Mouse (Mus musculus) hindbrain, embryonic 12.5 days (tissue): ENCODE measurements around the gene B4galt5. TPM values are rescaled to one million over a fixed set of nuclear protein-coding genes. Genes with fewer than 3 reads are reported as not detected.

Source experiments
- ATAC-seq: fragments of 200-750 bp; cut with Nextera tagmentation; 2 replicates; pipeline ENCODE4 v1.8.0; 2017; ENCODE audit warnings: moderate TSS enrichment; ENCODE audit not compliant: low FRiP score
- H3K27ac ChIP-seq: fragments of 300-500 bp; sonication (generic); 2 replicates; pipeline ENCODE4 v1.5.1; 2016; ENCODE audit warnings: mild to moderate bottlenecking
- H3K27me3 ChIP-seq: fragments of 300-500 bp; sonication (generic); 2 replicates; pipeline ENCODE4 v1.6.1; 2016; ENCODE audit warnings: mild to moderate bottlenecking
- H3K36me3 ChIP-seq: fragments of 300-500 bp; sonication (generic); 2 replicates; pipeline ENCODE4 v1.6.1; 2016; ENCODE audit warnings: mild to moderate bottlenecking
- H3K4me1 ChIP-seq: fragments of 300-500 bp; sonication (generic); 2 replicates; pipeline ENCODE4 v1.6.1; 2016
- H3K4me2 ChIP-seq: fragments of 300-500 bp; sonication (generic); replicated peaks from 2 replicates; pipeline ENCODE4 v1.6.1; 2016; ENCODE audit warnings: mild to moderate bottlenecking
- H3K4me3 ChIP-seq: fragments of 300-500 bp; sonication (generic); 2 replicates; pipeline ENCODE4 v1.5.1; 2016; ENCODE audit warnings: mild to moderate bottlenecking
- H3K9ac ChIP-seq: fragments of 300-500 bp; sonication (generic); 2 replicates; pipeline ENCODE4 v1.6.1; 2016; ENCODE audit warnings: mild to moderate bottlenecking, moderate library complexity
- H3K9me3 ChIP-seq: fragments of 300-500 bp; sonication (generic); replicated peaks from 2 replicates; pipeline ENCODE4 v1.6.1; 2016; ENCODE audit warnings: mild to moderate bottlenecking
- WGBS: fragments of 180-500 bp; shearing (Covaris S2); methylation state at CpG from one replicate; pipeline ENCODE4 v1.1.7; 2016; 5-methylcytosine and 5-hydroxymethylcytosine counted together
- polyA plus RNA-seq: library from polyadenylated mRNA; unstranded; fragments of >200 nt; fragmentation: Nextera tagmentation; extraction: Ambion mirVana; gene quantifications from 2 replicates; pipeline ENCODE4 v1.2.1, GENCODE M21; 2016

The B4galt5 gene
- polyA plus RNA-seq, 1 experiment from 2014 or later: 19.3 TPM

DNA sequence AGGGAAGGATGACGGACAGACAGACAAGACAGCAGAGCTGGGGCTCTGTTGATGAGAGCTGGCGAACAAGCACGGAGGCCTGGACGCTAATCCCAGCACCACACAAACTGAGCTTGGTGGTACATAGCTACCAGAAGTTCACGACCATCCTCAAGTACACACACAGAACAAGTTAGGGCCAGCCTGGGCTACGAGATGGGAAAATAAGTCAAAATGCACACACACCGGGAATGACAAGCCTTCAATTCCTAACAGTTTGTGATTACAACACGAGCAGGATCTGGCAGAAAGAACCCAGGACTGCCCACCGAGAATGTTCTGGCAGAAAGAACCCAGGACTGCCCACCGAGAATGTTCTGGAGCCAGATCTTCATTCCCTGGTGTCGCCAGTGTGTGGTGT is 51.0 kb downstream of the B4galt5 start:
- 94% methylated on average over 11 of the region's 11 CpGs for WGBS
- H3K27me3 ChIP-seq: no peaks in the 10 kb centered on the region
- no peak overlapping the region for H3K4me2 ChIP-seq
- no peaks in the 10 kb centered on the region for H3K9me3 ChIP-seq
- no peak overlapping the region for H3K4me3 ChIP-seq
- no peak overlapping the region for H3K9ac ChIP-seq
- ATAC-seq: no peak
- peaks cover 28% of the 10 kb centered on the region for H3K4me1 ChIP-seq
- H3K36me3 ChIP-seq: peaks cover 16% of the 10 kb centered on the region
- no peak overlapping the region for H3K27ac ChIP-seq

DNA sequence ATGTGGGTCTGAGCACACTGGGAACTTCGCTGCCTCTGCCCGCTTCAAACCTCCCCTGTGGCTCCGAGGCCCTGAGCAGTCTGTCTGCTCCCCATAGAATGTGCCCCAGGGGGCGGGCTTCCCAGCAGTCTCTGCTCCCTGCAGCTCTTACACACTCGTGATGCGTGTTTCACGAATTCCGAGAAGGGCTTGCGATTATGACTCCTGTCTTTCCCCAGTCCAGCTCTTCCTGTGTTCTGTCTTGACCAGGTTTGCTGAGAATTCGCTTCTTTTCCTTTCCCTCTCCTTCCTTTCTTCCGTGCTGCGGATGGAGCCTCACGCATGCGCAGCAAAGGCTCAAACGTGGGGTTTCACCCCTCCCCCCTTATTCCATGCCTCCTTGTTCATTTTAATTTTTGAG is 54.1 kb downstream of the B4galt5 start:
- ATAC-seq: no peak
- no peak overlapping the region for H3K9ac ChIP-seq

DNA sequence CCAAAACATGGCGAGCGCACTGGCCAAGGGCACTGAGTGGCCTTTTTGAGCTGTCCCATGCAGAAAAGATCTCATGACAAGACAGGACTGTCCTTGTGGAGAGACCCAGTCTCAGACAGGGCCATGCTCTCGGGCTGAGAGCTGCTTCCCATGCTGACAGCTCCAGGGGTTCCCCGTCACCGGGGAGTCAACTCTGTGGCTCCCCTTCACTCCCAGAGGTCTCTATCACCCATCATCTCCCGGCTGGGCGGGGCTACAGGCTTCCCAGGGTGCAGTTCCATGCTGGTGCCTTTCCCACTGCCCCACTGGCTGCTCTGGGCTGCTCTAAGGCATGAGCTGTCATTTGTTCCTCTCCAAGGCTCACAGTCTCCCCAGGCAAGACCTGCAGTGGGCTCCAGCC is 54.8 kb downstream of the B4galt5 start:
- H3K4me2 ChIP-seq: 0 out of 2 replicates have a peak overlapping the region, but pooled peaks have one; percentile 25

More for the DNA sequence above, 54.1 kb downstream of the B4galt5 start:
- Histone ChIP-seq H3K27ac (no peak overlapping the region), H3K4me3 (no peak overlapping the region), H3K9me3 (no peaks in the 10 kb centered on the region), H3K36me3 (no peaks in the 10 kb centered on the region), H3K4me1 (peaks cover 33% of the 10 kb centered on the region), H3K27me3 (no peaks in the 10 kb centered on the region), H3K4me2 (peak overlapping the region; percentile 25; the same call in 1 of the 2 replicates)
- WGBS: 58% methylated on average over 15 of the region's 15 CpGs

DNA sequence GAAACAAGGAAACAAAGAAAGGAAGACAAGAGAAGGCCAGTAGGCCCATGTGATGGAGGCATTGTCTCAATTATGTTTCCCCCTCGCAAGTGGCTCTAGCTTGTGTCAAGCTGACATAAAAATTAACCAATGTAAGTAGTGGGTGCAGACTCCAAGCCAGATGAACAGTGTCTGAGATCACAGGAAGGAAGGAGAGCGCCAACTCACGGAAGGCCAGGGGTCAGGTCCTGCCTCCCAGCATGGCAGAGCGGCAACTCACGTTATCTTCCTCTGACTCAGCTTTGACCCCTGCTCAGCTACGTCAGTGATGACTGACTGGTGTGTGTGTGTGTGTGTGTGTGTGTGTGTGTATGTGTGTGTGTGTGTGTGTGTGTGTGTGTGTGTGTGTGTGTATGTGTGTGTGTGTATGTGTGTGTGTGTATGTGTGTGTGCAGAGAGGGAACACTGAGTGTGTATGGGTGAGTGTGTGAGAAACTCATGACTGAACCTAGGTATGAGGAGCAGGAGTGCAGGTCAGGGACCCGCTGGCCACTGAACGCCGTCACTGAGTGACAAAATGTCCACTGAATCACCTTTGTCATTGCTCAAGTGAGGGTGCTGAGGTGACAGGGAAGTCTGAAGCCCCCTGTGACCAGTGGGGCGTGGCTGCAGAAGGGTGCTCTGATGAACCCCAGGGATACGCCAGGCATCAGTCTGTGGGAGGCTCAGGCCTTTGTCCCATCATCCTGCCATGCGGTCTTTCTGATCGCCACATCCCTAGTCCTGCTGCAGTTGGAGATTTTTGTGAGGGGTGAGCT is 55.5 kb downstream of the B4galt5 start:
- no peaks in the 10 kb centered on the region for H3K36me3 ChIP-seq
- WGBS: 75% methylated on average over 13 of the region's 13 CpGs

More for the DNA sequence above, 54.8 kb downstream of the B4galt5 start:
- no peaks in the 10 kb centered on the region for H3K36me3 ChIP-seq
- no peaks in the 10 kb centered on the region for H3K9me3 ChIP-seq
- no peak overlapping the region for H3K4me3 ChIP-seq
- H3K27me3 ChIP-seq: no peaks in the 10 kb centered on the region
- 84% methylated on average over 7 of the region's 7 CpGs for WGBS
- no peak overlapping the region for H3K9ac ChIP-seq
- 0 out of 2 replicates have a peak, but pooled peaks have one; percentile 3 for ATAC-seq
- H3K4me1 ChIP-seq: peaks cover 26% of the 10 kb centered on the region
- no peak overlapping the region for H3K27ac ChIP-seq

DNA sequence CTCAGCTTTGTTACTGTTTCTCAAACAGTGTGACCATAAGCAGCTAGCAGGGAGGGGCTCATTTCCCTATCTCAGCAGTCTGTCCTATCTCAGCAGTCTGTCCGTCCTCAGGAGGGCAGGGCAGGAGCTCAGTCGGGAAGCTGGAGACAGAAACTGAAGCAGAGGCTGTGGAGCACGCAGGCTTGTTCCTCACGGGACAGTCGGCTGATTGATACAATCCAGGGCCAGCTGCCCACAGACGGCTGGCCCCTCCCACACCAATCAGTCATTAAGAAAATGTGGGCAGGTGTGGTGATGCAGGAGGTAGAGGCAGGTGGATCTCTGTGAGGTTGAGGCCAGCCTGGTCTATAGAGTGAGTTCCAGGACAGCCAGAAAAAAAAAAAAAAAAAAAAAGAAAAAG is 56.1 kb downstream of the B4galt5 start:
- Histone ChIP-seq H3K9ac (no peak overlapping the region), H3K27ac (peak overlapping the region; percentile 55; the same call in 1 of the 2 replicates), H3K4me3 (no peak overlapping the region), H3K4me1 (peaks cover 17% of the 10 kb centered on the region), H3K27me3 (no peaks in the 10 kb centered on the region), H3K4me2 (no peak overlapping the region), H3K9me3 (no peaks in the 10 kb centered on the region), H3K36me3 (no peaks in the 10 kb centered on the region)
- WGBS: 11% methylated on average over 6 of the region's 6 CpGs
- no peak for ATAC-seq

More for the DNA sequence above, 55.5 kb downstream of the B4galt5 start:
- no peaks in the 10 kb centered on the region for H3K9me3 ChIP-seq
- H3K27me3 ChIP-seq: no peaks in the 10 kb centered on the region
- H3K4me2 ChIP-seq: no peak overlapping the region
- ATAC-seq: no peak
- no peak overlapping the region for H3K9ac ChIP-seq
- H3K4me1 ChIP-seq: peaks cover 19% of the 10 kb centered on the region
- no peak overlapping the region for H3K4me3 ChIP-seq
- H3K27ac ChIP-seq: peak overlapping the region; percentile 48; the same call in 1 of the 2 replicates

DNA sequence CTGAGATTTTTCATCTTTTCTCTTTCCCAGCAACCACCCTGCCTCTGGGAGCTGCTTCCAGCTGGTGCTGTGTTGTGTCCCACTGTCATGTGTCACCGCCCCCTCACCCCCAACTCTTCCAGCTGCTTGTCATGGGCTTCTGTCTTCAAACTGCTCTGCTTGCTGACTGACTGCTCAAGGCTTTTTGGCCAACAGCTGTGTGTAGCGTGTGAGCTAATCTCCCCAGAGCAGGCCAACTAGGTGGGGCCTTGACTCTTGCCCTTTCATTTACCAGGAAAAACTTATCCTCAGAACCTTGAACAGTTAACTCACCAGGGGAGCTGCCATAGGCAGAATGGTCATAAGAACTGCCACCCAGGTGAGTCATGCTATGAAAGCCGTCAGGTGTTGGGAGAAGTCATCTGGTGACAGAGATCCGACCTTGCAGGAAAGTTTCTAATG is 56.8 kb downstream of the B4galt5 start:
- Histone ChIP-seq H3K9me3 (no peaks in the 10 kb centered on the region), H3K4me3 (no peak overlapping the region), H3K4me1 (peaks cover 17% of the 10 kb centered on the region), H3K9ac (no peak overlapping the region), H3K36me3 (no peaks in the 10 kb centered on the region), H3K27me3 (no peaks in the 10 kb centered on the region), H3K27ac (no peak overlapping the region), H3K4me2 (no peak overlapping the region)
- 73% methylated on average over 4 of the region's 4 CpGs for WGBS
- ATAC-seq: no peak

DNA sequence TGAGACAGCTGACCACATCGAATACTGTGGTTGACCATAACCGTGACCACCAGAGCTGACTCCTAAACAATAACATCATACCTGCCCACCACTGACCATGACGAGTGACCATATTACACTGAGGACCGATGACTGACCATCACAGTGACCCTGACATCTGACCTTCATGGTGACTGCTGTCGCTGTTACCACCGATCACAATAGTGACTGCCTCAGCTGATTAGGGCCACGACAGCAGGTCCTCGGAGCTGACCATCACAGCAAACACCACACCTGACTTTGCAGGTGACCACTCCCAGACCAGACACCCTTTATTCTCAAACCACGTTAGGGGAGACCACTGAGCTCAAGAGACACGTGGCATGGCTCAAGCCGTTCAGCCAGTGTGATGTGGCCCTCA is 57.3 kb downstream of the B4galt5 start:
- Histone ChIP-seq H3K27me3 (no peaks in the 10 kb centered on the region), H3K9ac (no peak overlapping the region), H3K9me3 (no peaks in the 10 kb centered on the region), H3K27ac (no peak overlapping the region), H3K4me1 (peaks cover 17% of the 10 kb centered on the region), H3K4me2 (no peak overlapping the region), H3K36me3 (no peaks in the 10 kb centered on the region), H3K4me3 (no peak overlapping the region)
- no peak for ATAC-seq
- 87% methylated on average over 11 of the region's 11 CpGs for WGBS

DNA sequence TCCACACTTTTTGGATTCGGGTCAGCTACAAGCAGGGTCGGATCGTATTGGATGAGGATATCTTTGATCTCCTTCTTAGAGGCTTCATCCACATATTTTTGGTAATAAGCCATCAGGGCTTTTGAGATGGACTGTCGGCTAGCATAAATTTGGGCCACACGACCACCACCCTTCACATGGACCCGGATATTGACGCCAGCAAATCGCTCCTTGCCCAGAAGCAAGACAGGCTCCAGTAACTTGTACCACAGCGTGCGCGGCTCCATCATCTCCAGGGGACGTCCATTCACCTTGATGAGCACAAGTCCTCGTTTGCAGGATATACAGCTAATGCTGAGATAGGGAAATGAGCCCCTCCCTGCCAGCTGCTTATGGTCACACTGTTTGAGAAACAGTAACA is 67.5 kb downstream of the B4galt5 start:
- no peak overlapping the region for H3K4me3 ChIP-seq
- 0 out of 2 replicates have a peak, but pooled peaks cover 2% of the 10 kb centered on the region for H3K4me1 ChIP-seq
- no peak overlapping the region for H3K27ac ChIP-seq
- no peaks in the 10 kb centered on the region for H3K36me3 ChIP-seq
- no peak overlapping the region for H3K4me2 ChIP-seq
- H3K27me3 ChIP-seq: peaks cover 7% of the 10 kb centered on the region; the same call in 1 of the 2 replicates
- H3K9me3 ChIP-seq: no peaks in the 10 kb centered on the region
- no peak overlapping the region for H3K9ac ChIP-seq
- WGBS: 94% methylated on average over 13 of the region's 13 CpGs
- no peak for ATAC-seq

DNA sequence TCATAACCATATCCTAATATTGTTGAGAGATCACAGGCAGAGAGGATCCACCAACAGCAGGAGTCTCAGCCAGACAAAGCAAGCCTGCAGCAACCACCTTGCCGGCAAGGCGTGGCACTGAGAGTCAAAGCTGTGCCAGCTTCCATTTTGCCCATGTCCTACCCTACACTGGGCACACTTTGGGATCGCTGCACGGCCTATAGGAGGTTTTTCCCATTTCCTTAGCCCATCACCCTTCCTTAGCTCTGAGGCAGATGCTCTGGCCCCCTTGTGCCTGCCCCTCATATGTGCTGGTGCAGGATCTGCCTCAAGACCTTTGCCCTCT is 68.0 kb downstream of the B4galt5 start:
- ATAC-seq: no peak; the same call in 1 of the 2 replicates
- Histone ChIP-seq H3K36me3 (no peaks in the 10 kb centered on the region), H3K4me2 (no peak overlapping the region), H3K4me1 (0 out of 2 replicates have a peak, but pooled peaks cover 2% of the 10 kb centered on the region), H3K9me3 (no peaks in the 10 kb centered on the region), H3K27me3 (peaks cover 7% of the 10 kb centered on the region; the same call in 1 of the 2 replicates), H3K9ac (no peak overlapping the region), H3K4me3 (no peak overlapping the region), H3K27ac (no peak overlapping the region)
- 86% methylated on average over 4 of the region's 4 CpGs for WGBS

DNA sequence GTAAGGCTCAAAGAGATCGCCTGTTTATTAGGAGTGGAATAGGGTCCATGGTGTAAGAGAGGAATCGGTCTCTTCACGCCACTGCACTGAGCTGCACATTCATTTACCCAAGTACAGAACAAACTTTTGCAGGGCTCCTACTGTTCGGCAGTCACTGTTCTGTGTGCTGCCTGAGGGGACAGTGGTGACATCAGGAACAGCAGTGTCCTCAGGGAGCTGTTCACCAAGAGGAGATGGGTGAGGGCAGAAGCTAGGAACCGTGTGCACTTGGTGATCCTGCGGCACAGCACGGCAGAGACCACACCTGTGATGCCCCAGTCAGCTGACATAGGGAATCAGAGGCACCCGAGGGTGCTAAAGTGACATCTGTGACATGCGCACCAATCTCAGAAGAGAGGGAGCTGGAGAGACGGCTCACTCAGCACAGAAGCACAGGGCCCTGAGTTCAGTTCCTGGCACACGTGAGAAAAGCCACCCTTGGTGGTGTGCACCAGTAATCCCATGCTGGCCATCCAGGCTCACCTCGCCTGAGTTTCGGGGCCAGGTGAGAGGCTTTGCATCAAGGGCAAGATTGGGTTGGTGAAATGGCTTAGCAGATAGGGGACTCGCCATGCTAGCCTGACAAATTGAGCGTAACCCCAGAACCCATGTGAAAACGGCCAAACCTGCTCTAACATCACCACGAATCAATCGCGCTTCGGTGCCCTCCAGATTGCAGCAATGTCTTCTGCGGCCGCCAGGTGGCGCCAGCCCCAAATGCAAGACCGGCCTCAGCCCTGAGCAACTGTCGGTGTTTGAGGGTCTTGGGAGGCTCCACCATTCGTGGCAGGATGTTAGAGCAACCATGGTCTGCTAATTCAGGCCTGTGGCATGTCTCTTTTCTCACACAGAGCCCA is 68.6 kb downstream of the B4galt5 start:
- Histone ChIP-seq H3K4me1 (0 out of 2 replicates have a peak, but pooled peaks cover 2% of the 10 kb centered on the region), H3K27me3 (peaks cover 7% of the 10 kb centered on the region; the same call in 1 of the 2 replicates), H3K36me3 (no peaks in the 10 kb centered on the region), H3K27ac (no peak overlapping the region), H3K4me2 (no peak overlapping the region), H3K9ac (no peak overlapping the region), H3K9me3 (no peaks in the 10 kb centered on the region), H3K4me3 (no peak overlapping the region)
- WGBS: 45% methylated on average over 26 of the region's 26 CpGs
- peak; percentile 81 for ATAC-seq

DNA sequence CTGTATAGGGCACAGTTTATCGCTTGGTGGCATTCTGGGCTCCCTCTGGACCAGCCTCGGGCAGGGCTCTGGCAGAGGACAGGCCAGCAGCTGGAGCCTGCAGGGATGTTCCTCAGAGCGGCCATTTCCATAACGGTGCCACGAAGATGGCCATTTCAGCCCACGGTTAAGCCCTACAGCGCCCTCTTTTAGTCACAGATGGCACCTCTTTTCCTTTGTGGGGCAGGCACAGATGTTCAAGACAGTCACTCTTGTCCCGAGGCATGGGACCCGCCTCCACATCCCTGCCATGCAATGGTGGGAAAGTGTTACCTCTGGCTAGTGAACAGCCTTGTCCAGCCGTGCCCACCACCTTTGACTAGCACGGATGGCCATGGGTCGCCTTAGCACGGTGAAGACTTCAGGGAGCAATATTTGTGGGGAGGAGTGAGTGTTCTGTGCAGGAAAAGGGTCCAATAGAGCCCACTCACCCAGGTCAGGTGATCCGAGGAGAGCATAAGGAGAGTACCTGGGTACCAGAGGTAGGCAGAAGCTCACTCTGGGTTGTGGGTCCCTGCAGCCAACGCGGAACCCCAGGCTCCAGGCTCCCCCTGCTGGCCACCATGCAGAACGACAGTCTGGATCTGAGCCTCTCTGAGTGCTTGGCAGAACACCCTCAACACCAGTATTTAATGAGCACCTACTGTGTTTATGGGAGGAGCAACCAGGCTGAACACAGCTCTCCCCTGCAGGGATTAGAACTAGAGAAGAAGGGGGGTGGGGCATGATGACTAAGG is 70.0 kb downstream of the B4galt5 start:
- no peaks in the 10 kb centered on the region for H3K36me3 ChIP-seq
- H3K27ac ChIP-seq: no peak overlapping the region
- ATAC-seq: 0 out of 2 replicates have a peak, but pooled peaks have one; percentile 40
- H3K4me2 ChIP-seq: no peak overlapping the region
- 60% methylated on average over 17 of the region's 17 CpGs for WGBS
- no peaks in the 10 kb centered on the region for H3K9me3 ChIP-seq
- H3K9ac ChIP-seq: no peak overlapping the region
- H3K4me3 ChIP-seq: no peak overlapping the region
- H3K4me1 ChIP-seq: 0 out of 2 replicates have a peak, but pooled peaks cover 2% of the 10 kb centered on the region
- peaks cover 7% of the 10 kb centered on the region; the same call in 1 of the 2 replicates for H3K27me3 ChIP-seq
